Mouse (Mus musculus): ENCODE data around the gene Sh3rf3.

Gene Sh3rf3

GRCm38 (mm10) chr10:58813081-58813800 is at the start of gene Sh3rf3:
Gene Sh3rf3 (plus strand): TSS chr10:58813359.
- DNase-seq, result peak; percentile 1

GRCm38 (mm10) chr10:58788486-58789274 is 24.5 kb upstream of the Sh3rf3 start:
- no peak for DNase-seq

- DNase-seq, result no peak
These were observed 15.6 kb upstream of the Sh3rf3 start for GRCm38 (mm10) chr10:58797555-58797954.

- DNase-seq, result no peak
These were observed 15.0 kb upstream of the Sh3rf3 start for GRCm38 (mm10) chr10:58798156-58798555.

- DNase-seq, result no peak
These were observed 12.1 kb upstream of the Sh3rf3 start for GRCm38 (mm10) chr10:58800996-58801433.

- no peak for DNase-seq
These were observed 10.8 kb upstream of the Sh3rf3 start for GRCm38 (mm10) chr10:58802391-58802790.

GRCm38 (mm10) chr10:58807956-58808355 is 5.2 kb upstream of the Sh3rf3 start:
- DNase-seq, result no peak

GRCm38 (mm10) chr10:58810181-58810580 is 3.0 kb upstream of the Sh3rf3 start:
- no peak for DNase-seq

- peak; percentile 49 for DNase-seq
These were observed 714 bp upstream of the Sh3rf3 start for GRCm38 (mm10) chr10:58812210-58813080.

- DNase-seq, result peak; percentile 1
These were observed 637 bp downstream of the Sh3rf3 start for GRCm38 (mm10) chr10:58813801-58814191.

- DNase-seq, result no peak
These were observed 1.3 kb downstream of the Sh3rf3 start for GRCm38 (mm10) chr10:58814486-58814885.

GRCm38 (mm10) chr10:58824016-58824568 is 10.9 kb downstream of the Sh3rf3 start:
- no peak for DNase-seq

GRCm38 (mm10) chr10:58829251-58830111 is 16.3 kb downstream of the Sh3rf3 start:
- DNase-seq, result no peak

- DNase-seq, result no peak
These were observed 20.0 kb downstream of the Sh3rf3 start for GRCm38 (mm10) chr10:58833146-58833545.

GRCm38 (mm10) chr10:58833741-58834178 is 20.6 kb downstream of the Sh3rf3 start:
- DNase-seq, result no peak

GRCm38 (mm10) chr10:58836391-58836790 is 23.2 kb downstream of the Sh3rf3 start:
- DNase-seq, result no peak

- DNase-seq, result no peak
These were observed 24.3 kb downstream of the Sh3rf3 start for GRCm38 (mm10) chr10:58837504-58837903.

- no peak for DNase-seq
These were observed 28.8 kb downstream of the Sh3rf3 start for GRCm38 (mm10) chr10:58841945-58842344.

- DNase-seq, result no peak
These were observed 29.9 kb downstream of the Sh3rf3 start for GRCm38 (mm10) chr10:58843100-58843499.

GRCm38 (mm10) chr10:58848127-58848526 is 35.0 kb downstream of the Sh3rf3 start:
- no peak for DNase-seq

- no peak for DNase-seq
These were observed 35.4 kb downstream of the Sh3rf3 start for GRCm38 (mm10) chr10:58848536-58848935.

Data from thymus, postnatal 25 days (tissue).